Mouse (Mus musculus): ENCODE data around the gene Fam98c. TPM values are rescaled to one million over a fixed set of nuclear protein-coding genes. Genes with fewer than 3 reads are reported as not detected.
A peak's percentile ranks its signal among the peaks of the same experiment; 100 is the strongest.

Gene Fam98c
- polyA plus RNA-seq, 1 experiment = not detected

DNA sequence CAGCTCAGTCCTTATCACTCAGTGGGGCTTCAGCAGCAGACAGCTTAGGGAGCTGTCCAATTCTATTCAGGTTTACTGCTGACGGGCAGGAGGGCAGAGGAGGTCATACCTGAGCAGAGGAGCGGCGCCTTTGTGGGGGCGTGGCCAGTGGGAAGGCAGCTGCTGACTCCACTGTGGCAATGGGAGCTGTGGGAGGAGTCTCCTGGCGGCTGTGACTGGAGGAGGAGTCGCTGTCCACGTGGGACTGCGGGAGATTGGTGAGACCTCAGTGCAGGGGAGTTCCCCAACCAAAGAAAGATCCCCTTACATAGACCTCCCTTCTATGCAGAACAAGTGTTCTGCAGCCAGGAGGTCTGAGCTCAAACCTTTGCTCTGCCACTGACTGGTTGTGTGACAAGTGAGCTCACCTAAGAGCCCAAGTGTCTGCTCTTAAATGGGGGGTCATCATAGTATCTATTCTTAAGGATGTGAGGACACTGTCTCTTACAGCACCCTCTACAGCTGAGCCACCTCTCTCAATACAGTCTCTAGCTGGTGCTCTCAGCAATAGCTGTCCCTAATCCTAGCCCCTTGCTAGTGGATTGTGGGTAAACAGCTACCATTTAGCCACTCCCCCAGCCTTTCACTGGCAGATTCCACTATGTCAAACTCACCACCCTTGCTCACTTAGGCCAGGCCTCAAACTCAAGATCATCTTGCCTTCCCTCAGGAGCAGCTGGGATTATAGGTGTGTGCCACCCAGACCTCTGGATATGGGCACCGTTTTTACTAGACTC is 6.9 kb upstream of the Fam98c start:
- TF ChIP-seq POLR2A (IDR thresholded peaks at IDR 0.05; ENCODE audit: insufficient read depth, low read depth, low read length) (no peak), CTCF (IDR thresholded peaks at IDR 0.05; ENCODE audit: insufficient read depth, low read depth, low read length) (no peak)
- 46% methylated on average over 9 of the region's 9 CpGs for WGBS

DNA sequence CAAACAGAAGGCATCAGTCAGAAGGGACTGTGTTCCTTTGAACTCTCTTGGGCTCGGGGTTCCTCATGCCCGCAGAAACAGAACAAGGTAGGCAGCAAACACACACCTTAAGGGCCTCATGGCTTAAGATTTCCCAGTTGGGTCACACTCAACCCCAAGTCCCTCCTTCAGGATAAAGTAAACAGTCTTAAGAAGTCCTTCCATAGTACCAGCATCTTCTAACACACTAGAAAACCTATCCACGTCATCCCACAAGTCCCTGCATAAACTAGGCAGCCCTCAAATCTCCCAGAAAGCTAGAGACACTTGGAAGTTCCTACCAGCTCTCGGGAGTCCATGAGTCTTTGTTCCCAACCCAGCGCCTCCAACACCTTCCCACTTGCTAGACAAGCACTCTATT is 6.3 kb upstream of the Fam98c start:
- WGBS = 92% methylated on average over 5 of the region's 5 CpGs
- TF ChIP-seq CTCF (IDR thresholded peaks at IDR 0.05; ENCODE audit: insufficient read depth, low read depth, low read length) (no peak), POLR2A (IDR thresholded peaks at IDR 0.05; ENCODE audit: insufficient read depth, low read depth, low read length) (no peak)
- H3K27ac ChIP-seq (ENCODE audit: insufficient read depth, low read depth, low read length) = no peak overlapping the region
- no peaks in the 10 kb centered on the region for H3K4me1 ChIP-seq (ENCODE audit: control insufficient read depth, insufficient read depth, low read length)
- no peak overlapping the region for H3K4me3 ChIP-seq (ENCODE audit: insufficient read depth, low read depth, low read length)

More for the DNA sequence above, 6.9 kb upstream of the Fam98c start:
- Histone ChIP-seq H3K4me3 (ENCODE audit: insufficient read depth, low read depth, low read length) (no peak overlapping the region), H3K4me1 (ENCODE audit: control insufficient read depth, insufficient read depth, low read length) (peaks cover 4% of the 10 kb centered on the region; the same call in 1 of the 2 replicates), H3K27ac (ENCODE audit: insufficient read depth, low read depth, low read length) (no peak overlapping the region)

DNA sequence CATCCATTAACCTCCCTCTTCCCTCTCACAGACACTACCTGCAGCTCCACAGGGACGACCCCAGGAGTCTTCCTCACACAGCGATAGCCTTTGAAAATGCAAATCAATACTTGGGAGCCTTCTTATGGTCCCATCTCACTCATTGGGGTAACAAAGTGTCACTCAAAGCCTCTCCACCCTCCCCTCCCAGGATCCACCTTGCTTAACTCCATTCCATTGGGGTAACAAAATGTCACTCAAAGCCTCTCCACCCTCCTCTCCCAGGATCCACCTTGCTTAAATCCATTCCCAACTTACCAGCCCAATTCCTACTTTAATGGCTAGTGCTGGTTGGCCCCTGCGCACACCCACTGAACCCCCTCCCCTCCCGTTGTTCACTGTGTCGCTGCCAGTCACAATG is 2.2 kb upstream of the Fam98c start:
- Histone ChIP-seq H3K27ac (ENCODE audit: insufficient read depth, low read depth, low read length) (no peak overlapping the region), H3K4me3 (ENCODE audit: insufficient read depth, low read depth, low read length) (no peak overlapping the region), H3K4me1 (ENCODE audit: control insufficient read depth, insufficient read depth, low read length) (peaks cover 12% of the 10 kb centered on the region)
- no peak for TF ChIP-seq CTCF (IDR thresholded peaks at IDR 0.05; ENCODE audit: insufficient read depth, low read depth, low read length)
- no peak for TF ChIP-seq POLR2A (IDR thresholded peaks at IDR 0.05; ENCODE audit: insufficient read depth, low read depth, low read length)
- WGBS = 6% methylated on average over 5 of the region's 5 CpGs

DNA sequence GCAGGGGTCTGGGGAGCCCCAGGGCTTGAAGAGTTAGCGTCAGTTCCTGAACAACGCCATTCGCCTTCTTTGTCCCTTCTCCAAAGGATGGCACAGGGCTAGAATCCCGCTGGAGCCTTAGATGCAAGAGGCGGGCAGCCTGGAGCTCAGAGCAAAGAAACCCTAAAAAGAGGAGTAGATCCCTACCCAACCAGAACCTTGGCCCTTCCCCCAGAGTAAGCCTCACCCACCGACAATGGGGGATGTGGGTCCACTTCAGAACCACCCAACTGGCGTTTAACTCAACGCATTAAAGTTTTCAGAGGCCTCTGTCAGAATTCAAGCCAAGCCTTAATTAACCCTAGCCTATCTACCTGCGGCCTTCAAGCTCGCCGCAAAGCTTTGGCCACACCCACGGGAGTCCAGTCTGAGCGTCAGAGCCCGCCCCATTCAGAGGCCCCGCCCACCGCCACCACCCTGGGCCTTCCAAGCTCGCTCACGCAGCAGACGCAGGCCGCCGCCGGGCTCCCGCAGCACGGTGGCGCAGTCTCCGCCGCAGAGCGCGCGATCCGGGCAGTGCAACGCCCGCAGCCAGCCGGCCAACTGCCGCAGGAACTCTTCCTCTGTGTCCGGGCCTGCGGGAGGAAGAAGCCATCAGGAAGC is 717 bp downstream of the Fam98c start:
- WGBS = 7% methylated on average over 37 of the region's 37 CpGs
- TF ChIP-seq POLR2A (IDR thresholded peaks at IDR 0.05; ENCODE audit: insufficient read depth, low read depth, low read length) = peak; percentile 65
- TF ChIP-seq CTCF (IDR thresholded peaks at IDR 0.05; ENCODE audit: insufficient read depth, low read depth, low read length) = no peak
- peak overlapping the region; percentile 83 for H3K4me3 ChIP-seq (ENCODE audit: insufficient read depth, low read depth, low read length)
- peaks cover 17% of the 10 kb centered on the region for H3K4me1 ChIP-seq (ENCODE audit: control insufficient read depth, insufficient read depth, low read length)
- H3K27ac ChIP-seq (ENCODE audit: insufficient read depth, low read depth, low read length) = peak overlapping the region; percentile 63

DNA sequence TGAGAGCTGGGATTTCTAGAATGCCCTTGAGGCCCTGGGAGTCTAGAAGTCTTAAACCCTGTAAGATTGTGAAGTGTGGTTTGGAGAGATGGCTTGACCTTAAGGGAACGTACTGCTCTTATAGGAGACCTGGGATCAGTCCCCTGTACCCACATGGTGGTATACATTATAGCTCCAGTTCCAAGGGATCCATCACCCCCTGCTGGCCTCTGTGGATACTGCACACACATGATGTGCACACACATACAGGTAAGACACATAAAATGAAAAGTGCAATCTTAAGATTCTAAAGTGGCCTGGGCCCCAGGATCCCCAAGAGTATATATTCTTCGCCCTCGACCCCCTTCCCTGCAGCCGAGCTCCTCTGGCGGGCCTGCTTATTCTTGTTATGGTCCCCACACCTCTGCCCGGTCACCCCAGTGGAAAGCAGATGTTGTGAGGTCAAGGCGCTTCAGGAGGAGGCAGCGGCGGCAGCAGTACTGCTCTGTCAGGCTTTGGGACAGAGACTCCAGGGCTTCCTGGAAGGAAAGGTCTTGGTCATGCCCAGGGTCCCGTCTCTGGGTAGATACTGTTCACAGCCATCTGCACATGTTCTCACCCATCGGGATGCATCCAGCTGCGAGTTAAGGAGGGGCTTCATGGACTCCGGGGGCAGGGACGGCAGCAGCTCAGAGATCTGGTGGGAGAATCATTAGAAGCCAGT is 1.9 kb downstream of the Fam98c start:
- no peak overlapping the region for H3K4me3 ChIP-seq (ENCODE audit: insufficient read depth, low read depth, low read length)
- WGBS = 97% methylated on average over 14 of the region's 14 CpGs
- peaks cover 17% of the 10 kb centered on the region for H3K4me1 ChIP-seq (ENCODE audit: control insufficient read depth, insufficient read depth, low read length)
- TF ChIP-seq CTCF (IDR thresholded peaks at IDR 0.05; ENCODE audit: insufficient read depth, low read depth, low read length) (no peak), POLR2A (IDR thresholded peaks at IDR 0.05; ENCODE audit: insufficient read depth, low read depth, low read length) (no peak)
- H3K27ac ChIP-seq (ENCODE audit: insufficient read depth, low read depth, low read length) = no peak overlapping the region

DNA sequence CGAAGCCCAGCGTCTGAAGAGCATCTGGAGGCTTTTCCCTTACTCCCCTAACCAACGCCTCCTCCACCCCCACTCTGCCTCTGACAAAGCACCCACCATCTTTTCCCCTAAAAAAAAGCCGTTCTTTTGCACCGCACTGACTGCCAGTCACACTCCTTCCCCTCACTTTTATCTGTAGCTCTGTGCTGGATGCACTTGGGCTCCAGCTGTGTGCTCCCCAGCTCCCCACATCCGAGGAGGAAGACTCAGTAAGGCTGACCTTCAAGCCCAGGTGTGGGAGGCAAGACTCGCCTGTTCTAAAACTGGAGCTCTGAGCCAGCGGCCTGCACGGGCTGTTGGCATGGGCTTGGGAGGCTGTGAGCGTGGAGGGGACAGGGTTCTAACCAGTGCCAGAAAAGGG is 4.5 kb downstream of the Fam98c start:
- Histone ChIP-seq H3K4me1 (ENCODE audit: control insufficient read depth, insufficient read depth, low read length) (peaks cover 16% of the 10 kb centered on the region), H3K27ac (ENCODE audit: insufficient read depth, low read depth, low read length) (no peak overlapping the region), H3K4me3 (ENCODE audit: insufficient read depth, low read depth, low read length) (no peak overlapping the region)
- WGBS = 50% methylated on average over 10 of the region's 10 CpGs
- TF ChIP-seq POLR2A (IDR thresholded peaks at IDR 0.05; ENCODE audit: insufficient read depth, low read depth, low read length) (no peak), CTCF (IDR thresholded peaks at IDR 0.05; ENCODE audit: insufficient read depth, low read depth, low read length) (no peak)

DNA sequence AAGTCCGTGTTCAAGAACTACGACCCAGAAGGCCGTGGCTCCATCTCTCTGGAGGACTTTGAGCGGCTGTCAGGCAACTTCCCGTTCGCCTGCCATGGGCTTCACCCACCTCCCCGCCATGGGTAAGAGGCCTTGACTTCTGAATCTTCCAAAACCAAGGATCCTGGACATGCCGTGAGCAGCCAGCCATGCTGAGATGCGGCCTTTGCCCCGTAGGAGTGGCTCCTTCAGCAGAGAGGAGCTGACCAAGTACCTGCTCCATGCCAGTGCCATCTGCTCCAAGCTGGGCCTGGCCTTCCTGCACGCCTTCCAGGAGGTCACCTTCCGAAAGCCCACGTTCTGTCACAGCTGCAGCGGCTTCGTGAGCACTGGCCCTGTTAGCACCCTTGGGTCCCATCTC is 7.3 kb downstream of the Fam98c start:
- 95% methylated on average over 15 of the region's 15 CpGs for WGBS
- H3K4me1 ChIP-seq (ENCODE audit: control insufficient read depth, insufficient read depth, low read length) = peaks cover 6% of the 10 kb centered on the region; the same call in 1 of the 2 replicates
- H3K4me3 ChIP-seq (ENCODE audit: insufficient read depth, low read depth, low read length) = no peak overlapping the region
- no peak overlapping the region for H3K27ac ChIP-seq (ENCODE audit: insufficient read depth, low read depth, low read length)
- no peak for TF ChIP-seq POLR2A (IDR thresholded peaks at IDR 0.05; ENCODE audit: insufficient read depth, low read depth, low read length)

DNA sequence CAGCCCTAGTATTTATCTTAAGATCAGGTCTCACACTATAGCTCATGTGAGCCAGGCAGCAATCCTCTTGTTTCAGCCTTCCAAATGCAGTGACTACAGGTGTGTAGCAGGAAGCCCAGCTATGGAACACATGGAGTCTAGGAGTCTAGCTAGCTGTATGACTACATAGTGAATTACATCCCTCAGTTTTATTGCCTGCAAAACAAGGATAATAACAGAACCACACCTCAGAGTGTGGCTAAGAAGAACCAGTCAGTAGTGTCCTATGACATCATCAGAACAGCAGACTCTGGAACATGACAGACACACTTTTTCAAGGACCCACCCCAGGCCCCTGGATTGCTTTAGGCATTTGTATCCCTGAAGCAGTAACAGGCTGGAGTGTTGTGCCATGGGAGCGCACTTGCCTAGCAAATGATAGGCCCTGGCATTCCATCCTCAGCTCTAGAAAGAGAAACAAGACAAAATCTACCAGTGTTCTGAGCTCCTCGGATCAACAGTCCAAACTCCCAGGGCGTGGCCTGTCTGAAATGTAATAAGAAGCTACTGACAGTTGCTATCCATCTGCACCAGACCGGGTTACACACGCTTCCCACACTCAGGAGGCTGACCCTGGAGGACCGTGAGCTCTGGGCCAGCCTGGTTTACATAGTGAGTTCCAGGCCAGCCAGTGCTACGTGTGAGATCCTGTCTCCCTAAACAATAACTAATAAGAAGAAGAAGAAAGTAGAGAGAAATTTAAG is 9.2 kb downstream of the Fam98c start:
- Histone ChIP-seq H3K4me3 (ENCODE audit: insufficient read depth, low read depth, low read length) (no peak overlapping the region), H3K4me1 (ENCODE audit: control insufficient read depth, insufficient read depth, low read length) (peaks cover 6% of the 10 kb centered on the region; the same call in 1 of the 2 replicates), H3K27ac (ENCODE audit: insufficient read depth, low read depth, low read length) (no peak overlapping the region)
- no peak for TF ChIP-seq CTCF (IDR thresholded peaks at IDR 0.05; ENCODE audit: insufficient read depth, low read depth, low read length)
- WGBS = 92% methylated on average over 7 of the region's 7 CpGs

All from olfactory bulb, adult 2 months (tissue).